Mouse (Mus musculus): Measurements from ENCODE around the gene Olfr1233.

Olfr1233 gene

GRCm38 (mm10) chr2:89342298-89342697, at the start of gene Olfr1233:
TSS of gene Olfr1233 (minus strand) at chr2:89342398.
- no peak for ATAC-seq (ENCODE audit: low TSS enrichment)

- ATAC-seq (ENCODE audit: low TSS enrichment): no peak
These were observed 22.6 kb upstream of the Olfr1233 start, which contains the start of gene Olfr1234 for GRCm38 (mm10) chr2:89364765-89365164. TSS of gene Olfr1234 (minus strand) at chr2:89364865.

DNA sequence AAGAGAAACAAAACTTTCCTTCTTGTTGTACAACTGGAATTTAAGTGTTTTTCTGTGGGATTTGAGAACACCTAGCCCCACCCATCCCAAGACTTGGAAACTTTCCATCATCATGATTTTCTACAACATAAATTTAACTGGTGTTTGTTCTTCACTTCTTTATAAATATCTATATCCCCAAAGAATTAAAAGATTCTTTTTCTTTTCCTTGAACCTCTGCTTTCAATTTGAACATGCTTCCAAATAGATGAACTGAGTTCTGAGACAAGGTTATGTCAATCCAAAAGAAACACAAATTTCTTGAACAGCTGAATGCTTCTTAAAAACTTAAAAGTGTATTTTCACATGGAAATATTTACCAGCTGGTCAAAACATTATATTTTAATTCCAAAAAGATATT, 12.6 kb downstream of the Olfr1233 start, which contains the start of gene Olfr1232:
Gene Olfr1232 (minus strand): TSS at position 101 of the 400 bp plus-strand sequence.
- ATAC-seq (ENCODE audit: low TSS enrichment): no peak

GRCm38 (mm10) chr2:89306974-89307373, 35.2 kb downstream of the Olfr1233 start, which contains the start of gene Olfr1231:
TSS of gene Olfr1231 (minus strand) at chr2:89307074.
- ATAC-seq (ENCODE audit: low TSS enrichment): no peak

DNA sequence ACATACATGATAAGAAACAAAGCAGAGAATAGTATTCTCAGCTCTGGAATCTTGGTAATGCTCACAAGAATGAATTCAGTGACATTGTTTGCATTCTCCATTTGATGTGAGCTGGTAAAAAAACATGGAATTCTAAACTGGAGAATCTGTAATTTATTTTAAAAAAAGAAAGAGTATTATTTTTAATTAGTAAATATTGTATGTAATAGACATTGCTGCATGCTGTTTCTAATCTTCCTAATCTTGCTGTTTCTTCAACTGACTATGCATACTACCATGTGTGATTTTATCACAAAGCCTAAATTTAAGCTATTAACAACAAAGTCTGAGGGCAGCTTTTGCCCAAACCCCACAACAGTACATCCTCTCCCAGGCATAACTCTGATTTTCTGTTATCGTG, 45.0 kb downstream of the Olfr1233 start, which contains the start of gene Olfr1230:
Gene Olfr1230 (minus strand): TSS at position 101 of the 400 bp plus-strand sequence.
- ATAC-seq (ENCODE audit: low TSS enrichment): no peak

GRCm38 (mm10) chr2:89287914-89288313, 54.3 kb downstream of the Olfr1233 start, which contains the start of gene Olfr1229:
TSS of gene Olfr1229 (minus strand) at chr2:89288014.
- no peak for ATAC-seq (ENCODE audit: low TSS enrichment)

Measured in frontal cortex, adult (tissue).